Mouse (Mus musculus) liver, embryonic 14.5 days (tissue): ENCODE results near the gene Ndrg4. TPM values are rescaled to one million over a fixed set of nuclear protein-coding genes. Genes with fewer than 3 reads are reported as not detected.
A peak's percentile ranks its signal among the peaks of the same experiment; 100 is the strongest.

Experiments
- ATAC-seq: fragments of 200-750 bp; cut with Nextera tagmentation; 2 replicates; pipeline ENCODE4 v1.8.0; 2017; ENCODE audit warnings: moderate number of reproducible peaks, mild to moderate bottlenecking, moderate library complexity; ENCODE audit not compliant: insufficient read depth
- DNase-seq, 3 experiments: peaks; one replicate each; pipeline ENCODE4 v3.0.0-alpha.2; 2012 to 2013; ENCODE audit warnings: low read depth in 3 of 3, low spot score in 3 of 3
- H3K27ac ChIP-seq: fragments of 300-500 bp; sonication (generic); 2 replicates; pipeline ENCODE4 v1.5.1; 2014; ENCODE audit warnings: moderate library complexity, mild to moderate bottlenecking, control low read depth, inconsistent platforms
- H3K27me3 ChIP-seq: fragments of 300-500 bp; sonication (generic); 2 replicates; pipeline ENCODE4 v1.6.1; 2014; ENCODE audit warnings: mild to moderate bottlenecking, low read length, moderate library complexity; ENCODE audit not compliant: control insufficient read depth, insufficient read depth
- H3K36me3 ChIP-seq: fragments of 300-500 bp; sonication (generic); replicated peaks from 2 replicates; pipeline ENCODE4 v1.6.1; 2014; ENCODE audit warnings: low read depth; ENCODE audit not compliant: control insufficient read depth, insufficient read depth
- H3K4me1 ChIP-seq, 2 experiments: fragments of 200-500 bp in 1 of 2; fragments of 300-500 bp in 1 of 2; sonication (generic) in 1 of 2; replicated peaks; 2 replicates each; pipeline ENCODE4 v1.6.1; 2012 to 2014; ENCODE audit warnings: antibody characterized with exemption in 1 of 2, inconsistent platforms in 1 of 2, low read length in 1 of 2; ENCODE audit not compliant: control insufficient read depth in 2 of 2, insufficient read depth in 2 of 2
- H3K4me2 ChIP-seq: fragments of 300-500 bp; sonication (generic); 2 replicates; pipeline ENCODE4 v1.6.1; 2014; ENCODE audit warnings: low read depth, mild to moderate bottlenecking, control low read depth, moderate library complexity
- H3K4me3 ChIP-seq, 2 experiments: fragments of 200-500 bp in 1 of 2; fragments of 300-500 bp in 1 of 2; sonication (generic) in 1 of 2; 2 replicates each; pipeline ENCODE4 v1.5.1; 2012 to 2014; ENCODE audit warnings: low read depth in 2 of 2, low read length in 2 of 2, mild to moderate bottlenecking in 2 of 2, control low read depth in 1 of 2, inconsistent platforms in 1 of 2, moderate library complexity in 1 of 2; ENCODE audit not compliant: insufficient read depth in 1 of 2
- H3K9ac ChIP-seq: fragments of 300-500 bp; sonication (generic); replicated peaks from 2 replicates; pipeline ENCODE4 v1.6.1; 2014; ENCODE audit warnings: mild to moderate bottlenecking, control low read depth, moderate library complexity
- H3K9me3 ChIP-seq: fragments of 300-500 bp; sonication (generic); 2 replicates; pipeline ENCODE4 v1.6.1; 2016; ENCODE audit warnings: low read length, mixed read lengths; ENCODE audit not compliant: control insufficient read depth
- CTCF ChIP-seq: IDR thresholded peaks from 2 replicates; pipeline ENCODE4 v1.5.1; 2016; ENCODE audit warnings: antibody characterized with exemption, low read depth, control low read depth
- EP300 ChIP-seq: IDR thresholded peaks from 2 replicates; pipeline ENCODE4 v1.6.1; 2016; ENCODE audit warnings: antibody characterized with exemption, low read depth
- WGBS: fragments of 180-500 bp; shearing (Covaris S2); extraction: QIAGEN DNeasy Blood & Tissue Kit; methylation state at CpG from one replicate; pipeline ENCODE4 v1.1.7; 2014; ENCODE audit not compliant: insufficient replicate concordance; 5-methylcytosine and 5-hydroxymethylcytosine counted together
- polyA plus RNA-seq, 2 experiments: library from polyadenylated mRNA; depleted of rRNA in 1 of 2; stranded (reverse) in 1 of 2; unstranded in 1 of 2; fragments of >200 nt; fragmentation: Nextera tagmentation in 1 of 2; extraction: Ambion mirVana in 1 of 2; gene quantifications; 2 replicates each; pipeline versions ENCODE4 v1.2.1 to v1.2.3; 2012 to 2014

Gene Ndrg4
- polyA plus RNA-seq, 2 experiments = 0.62 to 0.81 TPM

- H3K4me1 ChIP-seq = peaks cover 16 to 18% of the 10 kb centered on the region in 2 experiments
- no peak for ATAC-seq
- peak overlapping the region; percentile 67 for H3K4me2 ChIP-seq
- peaks cover 38% of the 10 kb centered on the region for H3K36me3 ChIP-seq
- H3K27me3 ChIP-seq = no peaks in the 10 kb centered on the region
- TF ChIP-seq EP300 (no peak), CTCF (no peak)
- DNase-seq = peak in 1 of 3 experiments; percentile 15
- 13% methylated on average over 21 of the region's 21 CpGs for WGBS
- peak overlapping the region; percentile 56 for H3K9ac ChIP-seq
- no peak overlapping the region for H3K27ac ChIP-seq
- H3K9me3 ChIP-seq = no peaks in the 10 kb centered on the region
- H3K4me3 ChIP-seq = peak overlapping the region; percentile 63 to 79
These were observed 40.0 kb downstream of the Ndrg4 start for GRCm38 (mm10) chr8:95716546-95717335.

- no peaks in the 10 kb centered on the region for H3K27me3 ChIP-seq
- WGBS = 28% methylated on average over 4 of the region's 4 CpGs
- TF ChIP-seq CTCF (no peak), EP300 (no peak)
- DNase-seq (no peak), ATAC-seq (peak; percentile 64; the same call in 1 of the 2 replicates)
- H3K27ac ChIP-seq = no peak overlapping the region
- no peak overlapping the region for H3K4me2 ChIP-seq
- no peak overlapping the region for H3K9ac ChIP-seq
- H3K4me1 ChIP-seq = no peaks in the 10 kb centered on the region
- H3K9me3 ChIP-seq = no peaks in the 10 kb centered on the region
- H3K4me3 ChIP-seq = no peak overlapping the region
- H3K36me3 ChIP-seq = peaks cover 83% of the 10 kb centered on the region
These were observed 50.8 kb downstream of the Ndrg4 start for GRCm38 (mm10) chr8:95727625-95728024.

GRCm38 (mm10) chr8:95738596-95738995, 61.8 kb downstream of the Ndrg4 start:
- Histone ChIP-seq H3K27me3 (no peaks in the 10 kb centered on the region), H3K27ac (no peak overlapping the region), H3K9ac (no peak overlapping the region), H3K36me3 (peaks cover 87% of the 10 kb centered on the region), H3K4me2 (no peak overlapping the region), H3K4me3 (no peak overlapping the region), H3K9me3 (no peaks in the 10 kb centered on the region), H3K4me1 (no peaks in the 10 kb centered on the region)
- no peak for ATAC-seq
- 82% methylated on average over 7 of the region's 7 CpGs for WGBS
- no peak for TF ChIP-seq EP300
- 0 out of 2 replicates have a peak, but pooled peaks have one; percentile 15 for TF ChIP-seq CTCF
- no peak for DNase-seq

GRCm38 (mm10) chr8:95741732-95742131, 65.0 kb downstream of the Ndrg4 start:
- no peak overlapping the region for H3K4me3 ChIP-seq
- H3K27me3 ChIP-seq = no peaks in the 10 kb centered on the region
- no peaks in the 10 kb centered on the region for H3K9me3 ChIP-seq
- no peaks in the 10 kb centered on the region for H3K4me1 ChIP-seq
- H3K4me2 ChIP-seq = no peak overlapping the region
- H3K27ac ChIP-seq = no peak overlapping the region
- ATAC-seq = no peak
- DNase-seq = no peak
- no peak overlapping the region for H3K9ac ChIP-seq
- peaks cover 90% of the 10 kb centered on the region for H3K36me3 ChIP-seq
- TF ChIP-seq CTCF (no peak), EP300 (no peak)
- WGBS = 89% methylated on average over 7 of the region's 7 CpGs

GRCm38 (mm10) chr8:95748028-95748427, 71.2 kb downstream of the Ndrg4 start:
- no peak overlapping the region for H3K4me3 ChIP-seq
- TF ChIP-seq CTCF = no peak
- no peak for TF ChIP-seq EP300
- H3K9me3 ChIP-seq = no peaks in the 10 kb centered on the region
- DNase-seq = no peak
- no peak for ATAC-seq
- no peak overlapping the region for H3K9ac ChIP-seq
- H3K36me3 ChIP-seq = peaks cover 81% of the 10 kb centered on the region
- H3K27ac ChIP-seq = no peak overlapping the region
- no peaks in the 10 kb centered on the region for H3K4me1 ChIP-seq
- H3K27me3 ChIP-seq = no peaks in the 10 kb centered on the region
- 82% methylated on average over 4 of the region's 4 CpGs for WGBS
- H3K4me2 ChIP-seq = no peak overlapping the region
